Mouse (Mus musculus) liver, adult 2 months (tissue): ENCODE data around the gene Sidt1.

ENCODE experiments used
- CTCF ChIP-seq: fragments of 200-500 bp; IDR thresholded peaks from 2 replicates; pipeline ENCODE4 v1.5.1; 2011; ENCODE audit warnings: low read depth, low read length, control low read depth
- POLR2A ChIP-seq: fragments of 200-500 bp; IDR thresholded peaks from 2 replicates; pipeline ENCODE4 v1.6.1; 2011; ENCODE audit warnings: low read length, control low read depth; ENCODE audit not compliant: insufficient read depth; ENCODE audit errors: extremely low read depth

GRCm38 (mm10) chr16:44331995-44332860 is 768 bp downstream of the Sidt1 start:
- TF ChIP-seq CTCF (no peak), POLR2A (no peak)
